Comparison of ENCODE assay signal across 18 mouse cellular contexts in genomic region chr3:4278042-4278441, GRCm38 (mm10).
DNase-seq lines count a peak whose midpoint lies in the region; ATAC-seq and TF ChIP-seq lines count a peak whose summit lies in the region.
"Had no signal": no experiment of that assay in that cellular context is flagged by ENCODE, and none has a peak within 500 bp of the region (broad histone marks: within the 10 kb centered on the region; RNA-seq: fewer than 3 reads in every experiment).

No protein-coding gene starts in this region.

- H3K27me3 ChIP-seq in forebrain, embryonic 12.5 days, result no peaks in the 10 kb centered on the region
- H3K27me3 ChIP-seq in hindbrain, embryonic 14.5 days (ENCODE audit: control insufficient read depth, insufficient read depth, low read length), result no peaks in the 10 kb centered on the region
- no peaks in the 10 kb centered on the region for H3K27me3 ChIP-seq in neural tube, embryonic 12.5 days (replicated peaks)
- H3K27me3 ChIP-seq: CH12.LX; embryonic facial prominence, embryonic 13.5 days; Patski had no signal

- H3K36me3 ChIP-seq in forebrain, embryonic 12.5 days (replicated peaks), result no peaks in the 10 kb centered on the region
- H3K36me3 ChIP-seq in hindbrain, embryonic 14.5 days (replicated peaks; ENCODE audit: control insufficient read depth, insufficient read depth), result no peaks in the 10 kb centered on the region
- H3K36me3 ChIP-seq in neural tube, embryonic 12.5 days, result no peaks in the 10 kb centered on the region
- H3K36me3 ChIP-seq: embryonic facial prominence, embryonic 13.5 days had no signal

- intact Hi-C loops in gastrocnemius, adult 2 months (cut with DNase I), result no loop called here

- peaks cover 7% of the 10 kb centered on the region; the same call in 1 of the 2 replicates for H3K4me1 ChIP-seq in forebrain, embryonic 12.5 days
- H3K4me1 ChIP-seq in hindbrain, embryonic 14.5 days (replicated peaks; ENCODE audit: control insufficient read depth, insufficient read depth, low read length), result 0 out of 2 replicates have a peak, but pooled peaks cover 9% of the 10 kb centered on the region
- H3K4me1 ChIP-seq in neural tube, embryonic 12.5 days, result no peaks in the 10 kb centered on the region
- H3K4me1 ChIP-seq: embryonic facial prominence, embryonic 13.5 days had no signal

- no peak overlapping the region for H3K9ac ChIP-seq in forebrain, embryonic 12.5 days
- H3K9ac ChIP-seq in hindbrain, embryonic 14.5 days, result no peak overlapping the region
- no peak overlapping the region for H3K9ac ChIP-seq in neural tube, embryonic 12.5 days
- H3K9ac ChIP-seq: embryonic facial prominence, embryonic 13.5 days; liver, embryonic 14.5 days had no signal

- H3K4me3 ChIP-seq in forebrain, embryonic 12.5 days (replicated peaks), result no peak overlapping the region
- H3K4me3 ChIP-seq in hindbrain, embryonic 14.5 days (replicated peaks; ENCODE audit: low read length), result no peak overlapping the region
- no peak overlapping the region for H3K4me3 ChIP-seq in neural tube, embryonic 12.5 days
- H3K4me3 ChIP-seq in gastrocnemius, adult 2 months, result no peak overlapping the region
- H3K4me3 ChIP-seq: embryonic facial prominence, embryonic 13.5 days had no signal

- peak; percentile 78 for DNase-seq in embryo, embryonic 10 days (ENCODE audit: low spot score)
- peak; percentile 71 for DNase-seq in hindbrain, embryonic 14.5 days (ENCODE audit: low spot score)
- no peak for DNase-seq in gastrocnemius, adult 18-20 months (ENCODE audit: low spot score)
- no peak for DNase-seq in gastrocnemius, adult 2 months
- DNase-seq: adrenal gland, adult 8-10 months; cerebellum, adult 11-12 months; heart, postnatal 4 days; left cerebral cortex, postnatal 4 days; right cerebral cortex, postnatal 14 days had no signal

- no peaks in the 10 kb centered on the region for H3K9me3 ChIP-seq in forebrain, embryonic 12.5 days
- H3K9me3 ChIP-seq in hindbrain, embryonic 14.5 days (ENCODE audit: control insufficient read depth, low read length), result no peaks in the 10 kb centered on the region
- no peaks in the 10 kb centered on the region for H3K9me3 ChIP-seq in neural tube, embryonic 12.5 days
- H3K9me3 ChIP-seq: embryonic facial prominence, embryonic 13.5 days had no signal

- no peak overlapping the region for H3K27ac ChIP-seq in forebrain, embryonic 12.5 days
- peak overlapping the region; percentile 63 for H3K27ac ChIP-seq in hindbrain, embryonic 14.5 days
- no peak overlapping the region for H3K27ac ChIP-seq in neural tube, embryonic 12.5 days
- H3K27ac ChIP-seq in gastrocnemius, adult 2 months, result no peak overlapping the region
- H3K27ac ChIP-seq: embryonic facial prominence, embryonic 13.5 days; liver, embryonic 14.5 days; macrophage had no signal

- peak; percentile 78 for ATAC-seq in forebrain, embryonic 12.5 days (ENCODE audit: low FRiP score)
- ATAC-seq in hindbrain, embryonic 14.5 days (ENCODE audit: low FRiP score), result peak; percentile 89
- peak; percentile 81 for ATAC-seq in neural tube, embryonic 12.5 days (ENCODE audit: low FRiP score, low read depth)
- ATAC-seq in erythroblast, adult 5-6 weeks (replicated peaks; ENCODE audit: low FRiP score, poor library complexity, severe bottlenecking), result no peak
- ATAC-seq: Patski had no signal

- TF ChIP-seq CTCF in gastrocnemius, adult 2 months (IDR thresholded peaks at IDR 0.05), result no peak

- WGBS in forebrain, embryonic 12.5 days, result 29% methylated on average over 3 of the region's 3 CpGs
- 8% methylated on average over 3 of the region's 3 CpGs for WGBS in hindbrain, embryonic 14.5 days
- WGBS in neural tube, embryonic 12.5 days, result 33% methylated on average over 3 of the region's 3 CpGs

- no peak overlapping the region for H3K4me2 ChIP-seq in forebrain, embryonic 12.5 days
- 0 out of 2 replicates have a peak overlapping the region, but pooled peaks have one; percentile 6 for H3K4me2 ChIP-seq in hindbrain, embryonic 14.5 days (replicated peaks)
- no peak overlapping the region for H3K4me2 ChIP-seq in neural tube, embryonic 12.5 days (replicated peaks)
- H3K4me2 ChIP-seq: embryonic facial prominence, embryonic 13.5 days; heart, embryonic 11.5 days had no signal

Comparison
In these comparisons a context has a peak if more than half of its experiments do, and no peak if none do; other contexts are left out.
1. DNase-seq: peak in embryo, embryonic 10 days (single experiment) and hindbrain, embryonic 14.5 days (single experiment); none in gastrocnemius, adult 18-20 months (single experiment) and gastrocnemius, adult 2 months (single experiment).